Mouse (Mus musculus): ENCODE measurements around the gene Nsun6.

Gene Nsun6

DNA sequence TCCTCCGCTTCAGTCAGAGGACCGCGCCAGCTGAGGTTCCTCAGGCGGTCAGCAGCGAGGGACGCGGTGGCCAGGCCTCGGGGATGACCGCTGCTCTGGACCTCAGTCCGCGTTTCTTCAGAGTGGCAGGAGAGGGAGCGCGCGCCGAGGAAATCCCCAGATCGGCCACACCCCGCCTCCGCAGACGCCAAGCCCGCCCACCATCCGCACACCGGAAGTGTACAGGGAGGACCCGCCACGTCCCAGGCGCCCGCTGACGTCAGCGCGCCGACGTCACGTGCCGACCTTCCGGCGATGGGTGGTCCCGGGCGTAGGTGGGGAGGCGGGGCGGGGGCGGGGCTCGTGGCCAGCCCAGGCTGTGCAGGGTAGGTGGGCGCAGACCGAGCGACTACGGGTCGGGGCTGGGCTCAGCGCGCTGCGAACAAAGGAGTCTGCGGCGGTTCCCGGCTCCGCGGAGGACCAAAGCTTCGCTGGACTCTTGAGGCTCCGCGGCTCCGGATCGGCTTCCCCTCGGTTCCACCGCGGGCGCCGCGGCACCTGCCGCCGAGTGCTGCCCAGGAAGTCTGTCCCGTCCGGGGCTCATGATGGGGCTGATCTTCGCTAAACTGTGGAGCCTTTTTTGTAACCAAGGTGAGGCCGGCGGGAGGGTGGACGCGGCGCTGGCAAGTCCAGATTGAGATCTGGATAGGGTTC is at the start of gene Nsun6:
Gene Nsun6, minus strand, starts transcription at position 125 of the 693 bp plus-strand sequence.
- DNase-seq: peak; percentile 97

DNA sequence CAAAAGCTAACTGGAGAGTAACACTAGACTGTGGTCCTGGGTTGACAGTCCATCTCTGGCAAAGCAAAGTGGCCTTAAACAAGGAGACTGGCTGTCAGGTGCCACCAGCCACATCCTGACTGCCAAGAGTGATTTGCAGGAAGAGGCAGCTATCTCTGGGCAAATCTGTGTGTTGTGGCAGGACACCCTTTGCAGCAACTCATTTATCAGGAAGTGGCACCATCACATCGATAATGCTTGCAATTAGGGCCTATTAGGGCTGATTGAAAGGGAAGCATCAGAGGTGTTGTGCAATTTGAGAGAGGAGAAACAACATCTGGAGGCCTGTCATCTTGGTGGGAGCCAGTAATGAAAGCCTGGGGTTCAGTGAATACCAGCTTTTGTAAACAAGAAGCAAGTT is 49.5 kb upstream of the Nsun6 start:
- no peak for DNase-seq

GRCm38 (mm10) chr2:15096514-15097090 is 41.7 kb upstream of the Nsun6 start:
- no peak for DNase-seq

DNA sequence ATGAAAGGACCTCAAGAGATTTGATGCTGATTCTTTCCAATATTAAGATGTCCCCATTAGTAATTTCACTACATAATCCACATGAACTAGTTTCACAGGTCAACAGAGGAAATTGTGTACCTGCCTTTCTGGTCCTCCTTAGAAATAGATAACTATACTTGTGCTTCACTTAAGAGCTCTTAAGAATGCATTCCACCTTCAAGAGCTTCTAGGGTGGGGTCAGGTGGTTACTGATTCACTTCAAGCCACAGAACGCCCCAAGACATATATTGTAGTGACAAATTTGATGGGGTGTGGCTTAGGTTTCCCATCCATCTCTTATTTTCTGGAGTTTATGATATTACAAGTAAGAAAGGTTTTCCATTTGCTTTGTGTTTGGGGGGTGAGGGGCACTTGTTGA is 32.4 kb upstream of the Nsun6 start:
- DNase-seq: no peak

- DNase-seq: no peak
These were observed 28.8 kb upstream of the Nsun6 start for GRCm38 (mm10) chr2:15083702-15084101.

GRCm38 (mm10) chr2:15067091-15067490 is 12.2 kb upstream of the Nsun6 start:
- DNase-seq: no peak

DNA sequence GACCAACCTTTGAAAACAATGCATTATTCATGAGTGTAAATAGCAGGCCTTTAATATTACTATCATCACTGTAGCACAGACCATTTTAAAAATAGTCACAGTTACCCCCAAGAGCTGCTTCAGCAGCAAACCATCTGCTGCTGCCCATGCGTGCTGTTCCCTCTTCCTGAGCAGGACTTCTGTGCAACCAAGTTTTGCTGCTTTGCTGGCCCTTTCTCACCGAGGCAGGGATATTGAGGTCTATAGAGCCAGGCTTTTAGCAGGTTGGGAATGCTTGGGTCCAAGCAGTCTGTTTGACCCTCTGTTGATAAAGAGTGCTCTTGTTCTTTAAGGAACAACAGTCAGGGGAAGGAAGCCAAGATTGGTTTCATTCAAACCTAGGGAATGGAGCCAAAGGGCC is 10.6 kb upstream of the Nsun6 start:
- DNase-seq: no peak

GRCm38 (mm10) chr2:15064380-15065269 is 9.8 kb upstream of the Nsun6 start:
- DNase-seq: no peak

DNA sequence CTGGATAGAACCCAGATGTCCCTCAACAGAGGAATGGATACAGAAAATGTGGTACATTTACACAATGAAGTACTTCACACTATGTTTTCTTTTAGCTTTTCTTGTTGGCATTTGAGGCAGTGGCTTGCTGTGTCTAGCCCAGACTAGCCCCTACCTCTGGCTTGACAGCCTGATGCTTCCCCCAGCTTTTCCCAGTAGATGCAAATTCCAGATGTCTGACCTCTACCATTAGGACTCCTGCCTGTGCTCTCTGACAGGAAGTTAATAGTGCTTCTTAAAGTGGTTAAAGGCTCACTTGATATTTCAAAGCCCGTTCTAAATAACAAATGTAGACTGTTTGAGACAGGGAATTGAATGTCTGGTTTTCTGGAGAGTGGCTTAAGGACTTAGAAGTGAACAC is 8.9 kb upstream of the Nsun6 start:
- DNase-seq: no peak

DNA sequence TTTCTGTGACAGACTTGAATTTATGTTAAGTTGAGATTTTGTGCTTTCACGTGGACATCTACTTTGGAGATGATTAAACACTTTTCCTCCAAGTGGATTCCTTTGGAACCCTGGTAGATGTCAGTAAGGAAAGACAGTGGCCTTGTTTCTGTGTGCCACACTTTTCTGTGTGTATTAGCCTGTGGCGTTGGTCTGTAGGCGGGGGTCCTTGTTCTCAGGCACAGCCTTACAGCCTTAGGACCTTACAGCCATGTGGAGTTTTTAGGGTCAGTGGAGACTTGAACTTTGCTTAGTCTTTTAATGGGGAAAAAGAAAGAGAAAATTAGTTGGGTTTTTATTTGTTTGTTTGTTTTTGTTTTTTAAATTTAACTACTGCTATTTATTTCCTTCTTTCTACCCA is 6.0 kb upstream of the Nsun6 start:
- DNase-seq: no peak

- DNase-seq: no peak
These were observed 3.4 kb upstream of the Nsun6 start for GRCm38 (mm10) chr2:15058227-15058626.

- DNase-seq: no peak
These were observed 877 bp upstream of the Nsun6 start for GRCm38 (mm10) chr2:15055741-15056151.

DNA sequence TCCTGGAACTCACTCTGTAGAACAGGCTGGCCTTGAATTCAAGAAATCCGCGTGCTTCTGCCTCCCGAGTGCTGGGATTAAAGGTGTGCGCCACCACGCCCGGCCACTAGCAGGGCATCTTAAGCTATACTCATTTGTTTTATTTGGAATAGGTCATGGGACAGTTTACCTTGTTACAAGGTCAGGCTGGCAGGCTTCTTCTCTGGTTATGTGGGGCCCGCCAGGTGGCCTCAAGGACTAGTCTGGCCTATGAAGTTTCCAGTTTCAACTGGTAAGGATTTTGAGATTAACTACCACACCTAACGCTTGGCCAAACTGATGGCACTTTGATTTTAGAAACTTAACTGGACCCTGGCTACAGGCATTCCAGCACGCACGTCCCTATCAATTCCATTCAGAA is 373 bp downstream of the Nsun6 start:
- DNase-seq: no peak

DNA sequence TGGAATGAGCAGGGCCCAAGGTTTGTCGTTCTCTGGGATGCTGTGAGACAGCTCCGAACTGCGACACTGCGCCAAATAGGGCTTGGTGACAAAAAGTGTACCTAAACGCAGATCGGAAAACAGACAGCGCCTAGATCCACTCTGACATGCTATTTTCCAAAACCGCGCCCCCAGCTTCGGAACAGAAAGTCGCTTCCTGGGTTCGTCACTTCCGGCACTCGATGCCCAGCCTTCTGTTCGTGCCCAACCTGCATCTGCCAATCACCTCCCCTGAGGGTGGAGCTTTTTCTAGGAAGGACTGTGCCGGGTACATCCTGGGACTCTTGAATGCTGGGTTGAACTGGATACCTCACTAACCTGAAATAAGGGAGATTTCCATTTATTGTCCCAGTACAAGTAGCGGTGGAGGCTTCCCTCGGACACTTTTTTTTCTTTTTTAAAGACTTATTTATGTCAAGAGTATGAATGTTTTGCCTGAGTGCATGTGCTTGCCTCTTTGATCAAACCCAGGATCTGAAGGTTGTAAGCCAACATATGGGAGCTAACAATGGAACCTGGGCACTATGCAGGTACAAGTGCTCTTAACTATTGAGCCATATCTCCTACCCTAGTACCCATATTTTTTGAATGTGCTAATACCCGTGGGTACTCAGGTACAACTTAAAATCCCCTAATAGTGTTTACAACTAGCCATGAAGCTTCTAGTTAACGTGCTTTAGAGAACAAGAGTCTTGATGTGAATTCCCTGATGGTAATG is 5.6 kb downstream of the Nsun6 start, which contains the start of gene Arl5b:
Gene Arl5b, plus strand, starts transcription at position 279 of the 757 bp plus-strand sequence.
- DNase-seq: peak; percentile 96

- peak; percentile 9 for DNase-seq
These were observed 14.5 kb downstream of the Nsun6 start for GRCm38 (mm10) chr2:15040326-15040725.

DNA sequence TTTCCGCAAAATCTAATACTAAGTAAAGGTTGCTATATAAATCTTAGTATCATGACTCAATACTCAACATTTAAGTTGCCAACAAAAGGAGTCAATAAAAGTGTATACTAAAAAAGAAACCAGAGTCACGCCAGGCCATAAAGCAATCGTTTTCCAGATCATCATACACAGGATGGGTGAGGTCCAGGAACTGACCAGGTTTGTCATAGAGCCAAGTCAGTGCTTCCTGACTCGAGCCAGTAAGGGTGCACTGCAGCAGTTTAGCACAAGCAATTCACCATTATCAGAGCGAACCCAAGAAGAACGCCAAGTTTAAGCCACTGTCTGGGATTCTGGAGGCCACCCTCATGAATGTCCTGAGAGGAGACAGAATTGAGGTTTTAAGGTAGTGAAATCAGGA is 16.2 kb downstream of the Nsun6 start:
- DNase-seq: no peak

DNA sequence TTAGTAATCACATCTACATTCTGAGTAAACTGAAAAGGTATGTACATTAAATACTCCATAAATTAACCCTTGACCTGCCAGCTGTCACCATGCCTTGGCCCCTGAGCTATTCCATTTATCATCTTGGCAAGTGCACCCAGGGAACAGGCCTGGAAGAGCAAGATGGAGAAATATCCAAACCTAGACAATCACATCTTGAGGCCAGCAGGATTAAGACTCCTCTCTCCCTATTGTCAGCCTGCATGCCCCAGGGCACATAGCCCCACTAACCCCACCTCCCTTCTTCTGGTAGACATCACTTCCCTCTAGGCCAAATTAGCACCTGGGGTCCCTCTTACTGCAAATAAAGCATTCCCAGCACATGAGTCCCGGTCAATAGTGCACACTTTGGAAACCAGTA is 27.1 kb downstream of the Nsun6 start:
- no peak for DNase-seq

DNA sequence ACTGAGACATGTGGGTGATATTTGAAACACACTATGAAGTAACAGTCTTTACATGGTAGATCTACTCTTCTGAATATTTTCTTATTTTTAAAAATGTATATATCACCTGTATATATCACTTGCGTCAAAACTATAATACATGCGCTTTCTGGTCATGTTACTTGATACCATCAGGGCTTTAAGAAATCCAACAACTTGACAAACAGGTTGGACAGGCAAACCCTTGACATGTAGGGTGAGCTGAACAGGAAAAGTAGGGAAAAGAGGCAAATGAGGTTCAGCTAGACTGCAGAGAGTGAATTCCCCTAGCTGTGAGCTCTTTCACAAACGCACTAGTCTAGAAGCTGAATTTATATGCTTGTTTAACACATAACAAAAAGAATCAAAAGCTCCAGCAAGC is 28.1 kb downstream of the Nsun6 start:
- no peak for DNase-seq

DNA sequence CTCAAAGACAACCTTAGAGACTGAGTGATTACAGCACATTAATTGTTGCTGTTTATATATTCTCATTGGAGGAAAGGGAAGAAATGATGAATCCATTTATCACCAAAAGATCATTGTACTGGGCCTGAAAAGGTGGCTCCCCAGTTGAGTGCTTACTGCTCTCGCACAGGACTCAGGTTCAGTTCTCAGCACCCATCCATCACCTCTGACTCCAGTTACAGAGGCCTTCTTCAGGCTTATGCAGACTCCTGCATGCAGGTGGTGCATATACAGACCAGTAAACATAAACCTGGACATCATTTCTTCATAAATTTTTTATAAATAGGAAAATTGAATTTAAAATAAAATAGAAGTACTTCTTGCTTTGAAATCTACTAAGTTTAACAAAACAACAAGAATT is 46.8 kb downstream of the Nsun6 start:
- no peak for DNase-seq

DNA sequence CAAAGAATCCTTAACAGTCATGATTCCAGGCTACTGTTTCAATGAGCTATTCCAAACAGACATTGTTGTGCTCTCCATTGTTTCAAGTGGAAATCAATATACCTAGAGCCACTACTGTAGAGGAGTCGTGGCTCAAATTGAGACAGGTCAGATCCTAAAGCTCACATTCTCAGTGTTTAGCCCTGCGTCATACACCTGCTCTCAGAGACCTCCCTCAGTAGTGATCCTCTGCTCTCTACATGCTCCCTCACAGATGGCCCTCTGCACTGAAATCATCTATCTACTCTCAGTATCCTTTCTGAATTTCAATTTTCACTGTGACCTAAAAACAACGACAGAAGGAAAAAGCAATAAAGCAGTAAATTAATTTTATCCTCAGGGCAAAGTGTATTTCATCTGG is 47.3 kb downstream of the Nsun6 start:
- no peak for DNase-seq

- DNase-seq: no peak
These were observed 57.0 kb downstream of the Nsun6 start for GRCm38 (mm10) chr2:14997836-14998235.

GRCm38 (mm10) chr2:14996036-14996435 is 58.8 kb downstream of the Nsun6 start:
- no peak for DNase-seq

DNA sequence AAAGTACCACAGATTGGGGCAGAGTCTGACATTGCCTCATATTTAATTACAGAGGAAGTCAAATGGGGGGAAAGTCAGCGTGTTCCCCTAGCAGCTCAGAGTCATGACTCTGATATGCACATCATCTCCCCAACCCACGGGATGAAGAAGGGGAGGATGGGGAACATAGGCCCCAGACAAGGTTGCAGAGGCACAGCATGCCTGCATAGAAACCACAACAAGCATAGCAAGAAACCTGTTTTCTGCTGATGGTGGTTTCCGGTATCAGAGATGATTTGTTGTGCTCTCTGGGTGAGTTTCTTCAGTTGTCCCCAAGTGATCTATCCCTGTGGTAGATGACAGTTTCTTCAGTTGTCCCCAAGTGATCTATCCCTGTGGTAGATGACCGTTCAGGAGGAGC is 62.3 kb downstream of the Nsun6 start:
- no peak for DNase-seq

Data from right cerebral cortex, adult 18-20 months (tissue).